Mouse (Mus musculus): ENCODE data around the gene Sstr3.

GRCm38 (mm10) chr15:78489906-78490305 is 54.6 kb downstream of the Sstr3 start:
- TF ChIP-seq CTCF (IDR thresholded peaks at IDR 0.05; ENCODE audit: control insufficient read depth, insufficient read depth, insufficient replicate concordance, low read depth, low read length), result no peak
- no peak for TF ChIP-seq POLR2A (IDR thresholded peaks at IDR 0.05; ENCODE audit: control insufficient read depth, low read depth, low read length)
